Mouse (Mus musculus): ENCODE results near the gene Pcp4l1.

DNA sequence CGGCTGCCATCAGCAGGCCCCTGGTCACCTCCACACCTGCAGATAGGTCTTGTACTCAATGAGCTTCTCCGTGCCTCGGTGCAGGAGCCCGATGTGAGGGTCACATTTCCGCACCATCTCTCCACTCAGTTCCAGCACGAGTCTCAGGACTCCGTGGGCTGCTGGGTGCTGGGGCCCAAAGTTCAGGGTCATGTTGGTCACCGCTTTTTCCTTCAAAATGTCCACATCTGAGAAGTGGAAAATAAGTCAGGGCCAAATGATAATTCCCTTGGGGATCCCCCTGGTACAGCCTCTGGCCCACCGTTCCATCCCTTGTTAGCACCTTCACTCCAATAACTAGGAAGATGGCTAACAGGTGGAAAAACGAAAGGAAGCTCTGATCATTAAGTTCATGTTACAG is 44.8 kb upstream of the Pcp4l1 start:
- no peak for TF ChIP-seq POLR2A (IDR thresholded peaks at IDR 0.05; ENCODE audit: low read depth, low read length)
- TF ChIP-seq CTCF (IDR thresholded peaks at IDR 0.05; ENCODE audit: borderline replicate concordance, insufficient read depth, low read length) = no peak
